Mouse (Mus musculus): Measurements from ENCODE around the gene Hsd17b13. TPM values are rescaled to one million over a fixed set of nuclear protein-coding genes. Genes with fewer than 3 reads are reported as not detected.
A peak's percentile ranks its signal among the peaks of the same experiment; 100 is the strongest.

Gene Hsd17b13
- polyA plus RNA-seq, 1 experiment from 2014 or later = 0.20 TPM

DNA sequence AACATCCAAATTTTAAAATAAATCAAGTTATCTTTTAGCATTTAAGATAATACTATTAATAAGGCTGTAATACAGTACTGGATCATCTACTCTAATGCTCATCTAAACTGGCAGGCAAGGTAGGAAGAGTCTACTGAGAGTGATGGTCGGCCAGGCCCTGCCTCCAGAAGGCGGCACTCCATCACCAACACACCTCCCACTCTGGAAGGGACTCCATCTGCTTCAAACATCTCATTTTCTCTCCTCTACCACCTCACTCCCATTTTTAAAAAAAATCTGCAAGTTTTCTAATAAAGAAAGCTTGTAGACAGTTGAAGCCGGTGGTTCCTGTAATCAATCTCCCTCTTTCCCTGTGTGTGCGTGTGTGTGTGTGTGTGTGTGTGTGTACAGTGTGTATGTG is 69.4 kb downstream of the Hsd17b13 start:
- no peak for DNase-seq (ENCODE audit: low spot score)
- no peak overlapping the region for H3K27ac ChIP-seq (ENCODE audit: low read length)
- H3K36me3 ChIP-seq (ENCODE audit: insufficient read depth, low read length) = no peaks in the 10 kb centered on the region
- TF ChIP-seq CTCF (IDR thresholded peaks at IDR 0.05) (no peak), EP300 (IDR thresholded peaks at IDR 0.05) (no peak)
- no peaks in the 10 kb centered on the region for H3K27me3 ChIP-seq (replicated peaks; ENCODE audit: insufficient read depth, low read length)
- H3K4me2 ChIP-seq (replicated peaks; ENCODE audit: low read depth, low read length) = no peak overlapping the region
- no peaks in the 10 kb centered on the region for H3K9me3 ChIP-seq (ENCODE audit: low read length)
- 88% methylated on average over 4 of the region's 4 CpGs for WGBS
- no peaks in the 10 kb centered on the region for H3K4me1 ChIP-seq (ENCODE audit: insufficient read depth, low read depth, low read length)
- no peak overlapping the region for H3K9ac ChIP-seq (replicated peaks; ENCODE audit: low read depth)
- H3K4me3 ChIP-seq (ENCODE audit: low read depth, low read length) = no peak overlapping the region
- no peak for ATAC-seq

GRCm38 (mm10) chr5:103906173-103906572 is 71.0 kb downstream of the Hsd17b13 start:
- Histone ChIP-seq H3K36me3 (ENCODE audit: insufficient read depth, low read length) (no peaks in the 10 kb centered on the region), H3K27me3 (replicated peaks; ENCODE audit: insufficient read depth, low read length) (no peaks in the 10 kb centered on the region), H3K4me3 (ENCODE audit: low read depth, low read length) (no peak overlapping the region), H3K9ac (replicated peaks; ENCODE audit: low read depth) (no peak overlapping the region), H3K27ac (ENCODE audit: low read length) (no peak overlapping the region), H3K9me3 (ENCODE audit: low read length) (no peaks in the 10 kb centered on the region), H3K4me1 (ENCODE audit: insufficient read depth, low read depth, low read length) (no peaks in the 10 kb centered on the region), H3K4me2 (replicated peaks; ENCODE audit: low read depth, low read length) (no peak overlapping the region)
- TF ChIP-seq CTCF (IDR thresholded peaks at IDR 0.05) = no peak
- no peak for TF ChIP-seq EP300 (IDR thresholded peaks at IDR 0.05)
- DNase-seq (ENCODE audit: low spot score) (peak; percentile 71), ATAC-seq (peak; percentile 25; the same call in 1 of the 2 replicates)
- 58% methylated on average over 6 of the region's 6 CpGs for whole genome bisulfite sequencing

Other genes starting within 250 kb of the Hsd17b13 start
- gene Klhl8, start 66.2 kb downstream of the Hsd17b13 start, polyA plus RNA-seq (2015; fragmentation: Nextera tagmentation; extraction: Ambion mirVana) = 7.1 and 8.0 TPM in 2 replicates
- 15.9 and 17.8 TPM in 2 replicates for gene Hsd17b11, start 44.5 kb upstream of the Hsd17b13 start, polyA plus RNA-seq (2015; fragmentation: Nextera tagmentation; extraction: Ambion mirVana)
- 58.8 and 66.0 TPM in 2 replicates for gene Nudt9, start 68.9 kb upstream of the Hsd17b13 start, polyA plus RNA-seq (2015; fragmentation: Nextera tagmentation; extraction: Ambion mirVana)
- gene Gm17660, start 100.2 kb upstream of the Hsd17b13 start, polyA plus RNA-seq (2015; fragmentation: Nextera tagmentation; extraction: Ambion mirVana) = not detected in 2 replicates
- gene Sparcl1, start 136.3 kb upstream of the Hsd17b13 start, polyA plus RNA-seq (2015; fragmentation: Nextera tagmentation; extraction: Ambion mirVana) = 285 and 301 TPM in 2 replicates
- gene Dspp, start 193.3 kb upstream of the Hsd17b13 start, polyA plus RNA-seq (2015; fragmentation: Nextera tagmentation; extraction: Ambion mirVana) = 0.02 TPM in 1 of 2 replicates, not detected in the other
- gene Dmp1, start 225.2 kb upstream of the Hsd17b13 start, polyA plus RNA-seq (2015; fragmentation: Nextera tagmentation; extraction: Ambion mirVana) = 0.05 and 0.07 TPM in 2 replicates